Mouse (Mus musculus): ENCODE results near the gene 9330159F19Rik. TPM values are rescaled to one million over a fixed set of nuclear protein-coding genes. Genes with fewer than 3 reads are reported as not detected.

The 9330159F19Rik gene
- total RNA-seq, 2 experiments from 2014 or later, result 81.3 to 87.5 TPM

GRCm38 (mm10) chr10:29200609-29201008, 10.8 kb upstream of the 9330159F19Rik start:
- Histone ChIP-seq H3K27ac (no peak overlapping the region), H3K4me3 (no peak overlapping the region)
- TF ChIP-seq CTCF (IDR thresholded peaks at IDR 0.05), result no peak
- no peak for DNase-seq (ENCODE audit: extremely low spot score in 1 of 2, low spot score in 2 of 2)
- intact Hi-C loops (cut with DNase I), result no loop called here

- DNase-seq (ENCODE audit: extremely low spot score in 1 of 2, low spot score in 2 of 2), result no peak
- intact Hi-C loops (cut with DNase I), result loop anchor here (2.0 to 5.0 kb wide), 3 partner anchors 60 to 119 kb away; no protein-coding TSS in a partner anchor
- Histone ChIP-seq H3K4me3 (no peak overlapping the region), H3K27ac (no peak overlapping the region)
- TF ChIP-seq CTCF (IDR thresholded peaks at IDR 0.05), result peak; percentile 83
Observed at GRCm38 (mm10) chr10:29206730-29207129, 4.7 kb upstream of the 9330159F19Rik start.

- intact Hi-C loops (cut with DNase I), result loop anchor here (5.0 kb wide), 1 partner anchor 121 kb away; no protein-coding TSS in a partner anchor
Observed at GRCm38 (mm10) chr10:29208735-29209134, 2.7 kb upstream of the 9330159F19Rik start.

GRCm38 (mm10) chr10:29213534-29214100, 2.2 kb downstream of the 9330159F19Rik start:
- intact Hi-C loops (cut with DNase I), result loop anchor here (2.0 kb wide), 2 partner anchors 65 to 99 kb away; partner anchors contain the start of gene Echdc1
- no peak for DNase-seq (ENCODE audit: extremely low spot score in 1 of 2, low spot score in 2 of 2)
- no peak for TF ChIP-seq CTCF (IDR thresholded peaks at IDR 0.05)
- Histone ChIP-seq H3K27ac (peak overlapping the region; percentile 83), H3K4me3 (peak overlapping the region; percentile 11; the same call in 1 of the 2 replicates)

More at GRCm38 (mm10) chr10:29208735-29209134, 2.7 kb upstream of the 9330159F19Rik start:
- DNase-seq (ENCODE audit: extremely low spot score in 1 of 2, low spot score in 2 of 2), result no peak
- TF ChIP-seq CTCF (IDR thresholded peaks at IDR 0.05), result no peak
- Histone ChIP-seq H3K4me3 (no peak overlapping the region), H3K27ac (no peak overlapping the region)

GRCm38 (mm10) chr10:29216957-29217356, 5.6 kb downstream of the 9330159F19Rik start:
- no peak for TF ChIP-seq CTCF (IDR thresholded peaks at IDR 0.05)
- Histone ChIP-seq H3K4me3 (no peak overlapping the region), H3K27ac (no peak overlapping the region)
- intact Hi-C loops (cut with DNase I), result no loop called here
- no peak for DNase-seq (ENCODE audit: extremely low spot score in 1 of 2, low spot score in 2 of 2)

GRCm38 (mm10) chr10:29217451-29217850, 6.0 kb downstream of the 9330159F19Rik start:
- DNase-seq (ENCODE audit: extremely low spot score in 1 of 2, low spot score in 2 of 2), result no peak
- Histone ChIP-seq H3K4me3 (no peak overlapping the region), H3K27ac (no peak overlapping the region)
- intact Hi-C loops (cut with DNase I), result no loop called here
- no peak for TF ChIP-seq CTCF (IDR thresholded peaks at IDR 0.05)

- Histone ChIP-seq H3K27ac (no peak overlapping the region), H3K4me3 (no peak overlapping the region)
- no peak for TF ChIP-seq CTCF (IDR thresholded peaks at IDR 0.05)
- DNase-seq (ENCODE audit: extremely low spot score in 1 of 2, low spot score in 2 of 2), result no peak
- intact Hi-C loops (cut with DNase I), result loop anchor here (5.0 kb wide), 1 partner anchor 82 kb away; no protein-coding TSS in a partner anchor
Observed at GRCm38 (mm10) chr10:29225329-29225728, 13.9 kb downstream of the 9330159F19Rik start.

- H3K4me3 ChIP-seq, result no peak overlapping the region
- H3K27ac ChIP-seq, result no peak overlapping the region
- TF ChIP-seq CTCF (IDR thresholded peaks at IDR 0.05), result no peak
- DNase-seq (ENCODE audit: extremely low spot score in 1 of 2, low spot score in 2 of 2), result no peak
- intact Hi-C loops (cut with DNase I), result no loop called here
Observed at GRCm38 (mm10) chr10:29231208-29231607, 19.8 kb downstream of the 9330159F19Rik start.

Other genes with a start within 250 kb of the 9330159F19Rik start
- gene 2310057J18Rik, start 225.3 kb upstream of the 9330159F19Rik start, total RNA-seq (2021), result not detected
- 100 to 1,000 TPM; 179 to 180 TPM for gene Soga3, start 67.8 kb upstream of the 9330159F19Rik start, total RNA-seq (2021)
- gene Gm49353, start 12.7 kb upstream of the 9330159F19Rik start, total RNA-seq (2021), result 10 to 100 TPM; 26.7 to 27.8 TPM
- gene Echdc1, start 101.6 kb downstream of the 9330159F19Rik start, total RNA-seq (2021), result 10 to 100 TPM; 24.6 to 28.1 TPM
- gene Rnf146, start 150.8 kb downstream of the 9330159F19Rik start, total RNA-seq (2021), result 100 to 1,000 TPM in 1 of 2 experiments, 10 to 100 TPM in 1; 88.0 to 103 TPM

All from left cerebral cortex, adult 2 months (tissue).